Mouse (Mus musculus): ENCODE measurements around the gene Exosc7. TPM values are rescaled to one million over a fixed set of nuclear protein-coding genes. Genes with fewer than 3 reads are reported as not detected.

Exosc7 gene
- total RNA-seq, 1 experiment: 83.4 TPM

GRCm38 (mm10) chr9:123124413-123124981, 11.5 kb downstream of the Exosc7 start:
- no peak for DNase-seq (ENCODE audit: low read depth, low spot score)
- H3K4me3 ChIP-seq (ENCODE audit: insufficient read depth in 1 of 2, low read depth in 1 of 2, low read length in 2 of 2, poor library complexity in 1 of 2, severe bottlenecking in 1 of 2): no peak overlapping the region
- H3K9ac ChIP-seq (ENCODE audit: insufficient read depth, low read depth, low read length, poor library complexity, severe bottlenecking): no peak overlapping the region
- no peaks in the 10 kb centered on the region for H3K4me1 ChIP-seq (ENCODE audit: control insufficient read depth in 2 of 2, insufficient read depth in 2 of 2, low read length in 2 of 2, poor library complexity in 1 of 2)
- TF ChIP-seq ZC3H11A (IDR thresholded peaks at IDR 0.05; ENCODE audit: borderline replicate concordance, low read depth, low read length) (no peak), HCFC1 (IDR thresholded peaks at IDR 0.05; ENCODE audit: borderline replicate concordance, insufficient read depth, low read length) (no peak), MAFK (IDR thresholded peaks at IDR 0.05; ENCODE audit: insufficient read depth, low read depth, low read length) (no peak), CHD2 (IDR thresholded peaks at IDR 0.05; ENCODE audit: low read depth, low read length) (no peak), ZNF384 (IDR thresholded peaks at IDR 0.05; ENCODE audit: low read depth, low read length) (no peak)
- in situ Hi-C loops (cut with MboI; ENCODE audit: low sequenced_read_pairs in 2 of 2, unreplicated experiment in 2 of 2): no loop called here
- peaks cover 35% of the 10 kb centered on the region for H3K36me3 ChIP-seq (ENCODE audit: control insufficient read depth, insufficient read depth, low read length, poor library complexity, severe bottlenecking)
- H3K27ac ChIP-seq (ENCODE audit: insufficient read depth, low read depth, low read length, poor library complexity, severe bottlenecking): no peak overlapping the region
- H3K9me3 ChIP-seq (ENCODE audit: control insufficient read depth, insufficient read depth, low read depth, low read length): no peaks in the 10 kb centered on the region

DNA sequence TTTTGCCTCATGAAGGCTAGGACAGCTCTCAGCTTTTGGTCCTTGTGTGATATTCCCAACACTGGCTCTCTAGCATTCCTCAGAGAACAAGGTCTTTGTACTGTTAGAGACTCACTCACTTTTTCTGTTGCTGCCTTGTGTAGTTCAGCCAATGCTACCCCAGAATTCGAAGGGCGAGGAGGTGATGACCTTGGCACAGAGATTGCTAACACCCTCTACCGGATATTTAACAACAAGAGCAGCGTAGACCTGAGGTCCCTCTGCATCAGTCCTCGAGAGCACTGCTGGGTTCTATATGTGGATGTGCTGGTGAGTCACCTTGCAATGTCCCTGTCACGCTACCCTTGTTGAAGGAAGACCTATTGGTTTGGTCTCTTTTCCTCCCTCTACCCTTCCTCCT, 14.6 kb downstream of the Exosc7 start:
- no peak for DNase-seq (ENCODE audit: low read depth, low spot score)
- no peak for TF ChIP-seq HCFC1 (IDR thresholded peaks at IDR 0.05; ENCODE audit: borderline replicate concordance, insufficient read depth, low read length)
- TF ChIP-seq ZNF384 (IDR thresholded peaks at IDR 0.05; ENCODE audit: low read depth, low read length): no peak
- no peak for TF ChIP-seq MAFK (IDR thresholded peaks at IDR 0.05; ENCODE audit: insufficient read depth, low read depth, low read length)
- in situ Hi-C loops (cut with MboI; ENCODE audit: low sequenced_read_pairs in 2 of 2, unreplicated experiment in 2 of 2): no loop called here
- no peak overlapping the region for H3K9ac ChIP-seq (ENCODE audit: insufficient read depth, low read depth, low read length, poor library complexity, severe bottlenecking)
- H3K9me3 ChIP-seq (ENCODE audit: control insufficient read depth, insufficient read depth, low read depth, low read length): no peaks in the 10 kb centered on the region
- H3K27ac ChIP-seq (ENCODE audit: insufficient read depth, low read depth, low read length, poor library complexity, severe bottlenecking): no peak overlapping the region
- H3K36me3 ChIP-seq (ENCODE audit: control insufficient read depth, insufficient read depth, low read length, poor library complexity, severe bottlenecking): peaks cover 47% of the 10 kb centered on the region
- H3K4me3 ChIP-seq (ENCODE audit: insufficient read depth in 1 of 2, low read depth in 1 of 2, low read length in 2 of 2, poor library complexity in 1 of 2, severe bottlenecking in 1 of 2): no peak overlapping the region
- no peaks in the 10 kb centered on the region for H3K4me1 ChIP-seq (ENCODE audit: control insufficient read depth in 2 of 2, insufficient read depth in 2 of 2, low read length in 2 of 2, poor library complexity in 1 of 2)

GRCm38 (mm10) chr9:123132994-123133393, 20.0 kb downstream of the Exosc7 start:
- no peak overlapping the region for H3K4me3 ChIP-seq (ENCODE audit: insufficient read depth in 1 of 2, low read depth in 1 of 2, low read length in 2 of 2, poor library complexity in 1 of 2, severe bottlenecking in 1 of 2)
- H3K36me3 ChIP-seq (ENCODE audit: control insufficient read depth, insufficient read depth, low read length, poor library complexity, severe bottlenecking): peaks cover 56% of the 10 kb centered on the region
- no peak for TF ChIP-seq HCFC1 (IDR thresholded peaks at IDR 0.05; ENCODE audit: borderline replicate concordance, insufficient read depth, low read length)
- no peak for TF ChIP-seq ZC3H11A (IDR thresholded peaks at IDR 0.05; ENCODE audit: borderline replicate concordance, low read depth, low read length)
- no peak for TF ChIP-seq ZNF384 (IDR thresholded peaks at IDR 0.05; ENCODE audit: low read depth, low read length)
- no peak for TF ChIP-seq MAFK (IDR thresholded peaks at IDR 0.05; ENCODE audit: insufficient read depth, low read depth, low read length)
- no peak for TF ChIP-seq CHD2 (IDR thresholded peaks at IDR 0.05; ENCODE audit: low read depth, low read length)
- in situ Hi-C loops (cut with MboI; ENCODE audit: low sequenced_read_pairs in 2 of 2, unreplicated experiment in 2 of 2): no loop called here
- H3K9me3 ChIP-seq (ENCODE audit: control insufficient read depth, insufficient read depth, low read depth, low read length): no peaks in the 10 kb centered on the region
- no peak overlapping the region for H3K9ac ChIP-seq (ENCODE audit: insufficient read depth, low read depth, low read length, poor library complexity, severe bottlenecking)
- no peak for DNase-seq (ENCODE audit: low read depth, low spot score)
- H3K4me1 ChIP-seq (ENCODE audit: control insufficient read depth in 2 of 2, insufficient read depth in 2 of 2, low read length in 2 of 2, poor library complexity in 1 of 2): no peaks in the 10 kb centered on the region; a peak in 1 of 4 replicates
- H3K27ac ChIP-seq (ENCODE audit: insufficient read depth, low read depth, low read length, poor library complexity, severe bottlenecking): no peak overlapping the region

- in situ Hi-C loops (cut with MboI; ENCODE audit: low sequenced_read_pairs in 2 of 2, unreplicated experiment in 2 of 2): no loop called here
- TF ChIP-seq ZC3H11A (IDR thresholded peaks at IDR 0.05; ENCODE audit: borderline replicate concordance, low read depth, low read length) (no peak), HCFC1 (IDR thresholded peaks at IDR 0.05; ENCODE audit: borderline replicate concordance, insufficient read depth, low read length) (no peak), CHD2 (IDR thresholded peaks at IDR 0.05; ENCODE audit: low read depth, low read length) (no peak), MAFK (IDR thresholded peaks at IDR 0.05; ENCODE audit: insufficient read depth, low read depth, low read length) (no peak), ZNF384 (IDR thresholded peaks at IDR 0.05; ENCODE audit: low read depth, low read length) (no peak)
- Histone ChIP-seq H3K4me3 (ENCODE audit: insufficient read depth in 1 of 2, low read depth in 1 of 2, low read length in 2 of 2, poor library complexity in 1 of 2, severe bottlenecking in 1 of 2) (no peak overlapping the region), H3K9ac (ENCODE audit: insufficient read depth, low read depth, low read length, poor library complexity, severe bottlenecking) (no peak overlapping the region), H3K36me3 (ENCODE audit: control insufficient read depth, insufficient read depth, low read length, poor library complexity, severe bottlenecking) (peaks cover 38% of the 10 kb centered on the region), H3K27ac (ENCODE audit: insufficient read depth, low read depth, low read length, poor library complexity, severe bottlenecking) (no peak overlapping the region), H3K9me3 (ENCODE audit: control insufficient read depth, insufficient read depth, low read depth, low read length) (no peaks in the 10 kb centered on the region), H3K4me1 (ENCODE audit: control insufficient read depth in 2 of 2, insufficient read depth in 2 of 2, low read length in 2 of 2, poor library complexity in 1 of 2) (no peaks in the 10 kb centered on the region; a peak in 1 of 4 replicates)
- DNase-seq (ENCODE audit: low read depth, low spot score): no peak
Observed at GRCm38 (mm10) chr9:123136953-123137682, 24.1 kb downstream of the Exosc7 start.

Data from ES-E14 (cell line).